Mouse (Mus musculus) forebrain, embryonic 13.5 days (tissue): ENCODE data around the gene M6pr. TPM values are rescaled to one million over a fixed set of nuclear protein-coding genes. Genes with fewer than 3 reads are reported as not detected.

Experiments
- ATAC-seq: fragments of 200-750 bp; cut with Nextera tagmentation; 2 replicates; pipeline ENCODE4 v1.8.0; 2017
- H3K27ac ChIP-seq: fragments of 300-500 bp; sonication (generic); 2 replicates; pipeline ENCODE4 v1.5.1; 2015; ENCODE audit warnings: inconsistent platforms, mild to moderate bottlenecking, moderate library complexity
- H3K27me3 ChIP-seq: fragments of 300-500 bp; sonication (generic); 2 replicates; pipeline ENCODE4 v1.6.1; 2015; ENCODE audit warnings: mild to moderate bottlenecking, inconsistent platforms
- H3K36me3 ChIP-seq: fragments of 300-500 bp; sonication (generic); 2 replicates; pipeline ENCODE4 v1.6.1; 2015; ENCODE audit warnings: mild to moderate bottlenecking, inconsistent platforms; ENCODE audit not compliant: poor library complexity, severe bottlenecking
- H3K4me1 ChIP-seq: fragments of 300-500 bp; sonication (generic); 2 replicates; pipeline ENCODE4 v1.6.1; 2015; ENCODE audit warnings: inconsistent platforms
- H3K4me2 ChIP-seq: fragments of 300-500 bp; sonication (generic); 2 replicates; pipeline ENCODE4 v1.6.1; 2015; ENCODE audit warnings: inconsistent platforms, mild to moderate bottlenecking, moderate library complexity
- H3K4me3 ChIP-seq: fragments of 300-500 bp; sonication (generic); 2 replicates; pipeline ENCODE4 v1.5.1; 2015; ENCODE audit warnings: mild to moderate bottlenecking, inconsistent platforms
- H3K9ac ChIP-seq: fragments of 300-500 bp; sonication (generic); 2 replicates; pipeline ENCODE4 v1.6.1; 2015; ENCODE audit warnings: mild to moderate bottlenecking, inconsistent platforms
- H3K9me3 ChIP-seq: fragments of 300-500 bp; sonication (generic); replicated peaks from 2 replicates; pipeline ENCODE4 v1.6.1; 2016; ENCODE audit warnings: inconsistent platforms
- WGBS: fragments of 180-500 bp; shearing (Covaris S2); methylation state at CpG from one replicate; pipeline ENCODE4 v1.1.7; 2015; 5-methylcytosine and 5-hydroxymethylcytosine counted together
- polyA plus RNA-seq: library from polyadenylated mRNA; unstranded; fragments of >200 nt; fragmentation: Nextera tagmentation; extraction: Ambion mirVana; gene quantifications from 2 replicates; pipeline ENCODE4 v1.2.1, GENCODE M21; 2015

M6pr gene
- polyA plus RNA-seq, 1 experiment from 2014 or later = 58.9 TPM

DNA sequence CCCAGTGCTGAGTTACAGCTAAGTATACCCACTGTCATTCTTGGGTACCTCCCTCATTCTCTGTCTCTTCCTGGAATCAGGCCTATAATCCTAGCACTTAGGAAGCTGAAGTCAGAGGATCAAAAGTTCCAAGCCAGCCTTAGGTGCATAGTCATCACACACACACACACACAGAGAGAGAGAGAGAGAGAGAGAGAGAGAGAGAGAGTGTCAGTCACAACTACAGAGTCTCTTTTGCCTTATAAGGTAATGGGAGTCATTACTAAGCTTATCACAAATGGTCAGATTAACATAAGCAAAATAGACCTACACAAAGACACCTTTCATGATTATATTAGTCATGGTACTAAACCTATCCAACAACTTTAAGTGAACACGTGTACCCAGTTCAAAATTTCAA, 19.2 kb upstream of the M6pr start:
- WGBS = 60% methylated on average over 1 of the region's 1 CpGs
- ATAC-seq = no peak
- H3K9ac ChIP-seq = no peak overlapping the region

DNA sequence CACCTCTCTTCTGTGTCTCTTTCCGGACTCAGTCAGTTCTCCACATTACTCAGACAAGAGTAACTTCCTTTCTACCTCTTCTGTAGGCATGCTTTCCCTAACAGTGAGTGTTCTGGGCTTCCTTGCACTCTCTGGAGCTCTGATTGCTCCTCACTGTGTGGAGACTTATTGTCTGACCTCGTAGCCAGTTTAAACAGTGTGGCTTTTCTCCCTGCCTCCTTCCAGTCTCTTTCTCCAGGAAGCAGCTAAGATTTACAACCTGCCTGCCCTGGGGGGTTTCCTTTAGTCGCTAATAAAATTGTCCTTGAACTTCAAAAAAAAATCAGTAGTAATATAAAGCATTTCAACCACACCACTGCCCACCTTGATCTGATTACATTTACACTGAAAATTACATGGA, 18.3 kb upstream of the M6pr start:
- Histone ChIP-seq H3K4me2 (no peak overlapping the region), H3K4me3 (no peak overlapping the region), H3K36me3 (no peaks in the 10 kb centered on the region), H3K9ac (no peak overlapping the region), H3K27ac (no peak overlapping the region), H3K27me3 (no peaks in the 10 kb centered on the region), H3K9me3 (no peaks in the 10 kb centered on the region), H3K4me1 (0 out of 2 replicates have a peak, but pooled peaks cover 4% of the 10 kb centered on the region)
- 69% methylated on average over 3 of the region's 3 CpGs for WGBS
- ATAC-seq = no peak

More for the DNA sequence above, 19.2 kb upstream of the M6pr start:
- Histone ChIP-seq H3K4me3 (no peak overlapping the region), H3K36me3 (no peaks in the 10 kb centered on the region), H3K27me3 (no peaks in the 10 kb centered on the region), H3K4me2 (no peak overlapping the region), H3K9me3 (no peaks in the 10 kb centered on the region), H3K27ac (no peak overlapping the region), H3K4me1 (0 out of 2 replicates have a peak, but pooled peaks cover 4% of the 10 kb centered on the region)

DNA sequence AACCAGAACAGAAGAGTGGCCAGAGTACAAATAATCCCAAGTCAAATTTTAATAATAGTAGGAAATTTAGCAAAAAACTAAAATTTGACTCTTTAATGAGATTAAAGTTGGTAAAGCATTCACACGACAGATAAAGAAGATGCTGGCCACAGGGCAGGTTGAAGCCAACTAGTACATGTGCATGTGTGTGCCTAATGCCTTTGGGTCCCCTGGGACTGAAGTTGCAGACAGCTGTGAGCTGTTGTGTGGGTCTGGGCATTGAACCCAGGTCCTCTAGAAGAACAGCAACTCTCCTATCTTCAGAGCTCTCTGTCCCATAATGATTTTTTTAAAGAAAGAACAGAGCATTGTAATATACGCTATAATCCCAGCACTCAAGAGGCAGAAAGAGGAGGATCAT, 17.3 kb upstream of the M6pr start:
- Histone ChIP-seq H3K9me3 (no peaks in the 10 kb centered on the region), H3K27ac (no peak overlapping the region), H3K4me3 (no peak overlapping the region), H3K36me3 (no peaks in the 10 kb centered on the region), H3K9ac (no peak overlapping the region), H3K4me1 (0 out of 2 replicates have a peak, but pooled peaks cover 4% of the 10 kb centered on the region), H3K27me3 (no peaks in the 10 kb centered on the region), H3K4me2 (no peak overlapping the region)
- 68% methylated on average over 2 of the region's 2 CpGs for WGBS
- no peak for ATAC-seq

GRCm38 (mm10) chr6:122291735-122292134, 16.8 kb upstream of the M6pr start:
- H3K4me2 ChIP-seq = no peak overlapping the region
- no peak overlapping the region for H3K4me3 ChIP-seq
- WGBS = 76% methylated on average over 3 of the region's 3 CpGs
- no peak overlapping the region for H3K9ac ChIP-seq
- 0 out of 2 replicates have a peak, but pooled peaks cover 5% of the 10 kb centered on the region for H3K4me1 ChIP-seq
- H3K36me3 ChIP-seq = no peaks in the 10 kb centered on the region
- H3K27me3 ChIP-seq = no peaks in the 10 kb centered on the region
- no peaks in the 10 kb centered on the region for H3K9me3 ChIP-seq
- no peak overlapping the region for H3K27ac ChIP-seq
- ATAC-seq = no peak

- no peak overlapping the region for H3K27ac ChIP-seq
- no peak overlapping the region for H3K9ac ChIP-seq
- no peak overlapping the region for H3K4me3 ChIP-seq
- no peaks in the 10 kb centered on the region for H3K36me3 ChIP-seq
- no peak overlapping the region for H3K4me2 ChIP-seq
- no peaks in the 10 kb centered on the region for H3K9me3 ChIP-seq
- 57% methylated on average over 2 of the region's 2 CpGs for WGBS
- 0 out of 2 replicates have a peak, but pooled peaks cover 9% of the 10 kb centered on the region for H3K4me1 ChIP-seq
- ATAC-seq = no peak
- no peaks in the 10 kb centered on the region for H3K27me3 ChIP-seq
Observed at GRCm38 (mm10) chr6:122292184-122292583, 16.3 kb upstream of the M6pr start.

- no peak overlapping the region for H3K27ac ChIP-seq
- WGBS = 93% methylated on average over 8 of the region's 8 CpGs
- 0 out of 2 replicates have a peak, but pooled peaks cover 9% of the 10 kb centered on the region for H3K4me1 ChIP-seq
Observed at GRCm38 (mm10) chr6:122293121-122293520, 15.4 kb upstream of the M6pr start.

GRCm38 (mm10) chr6:122293796-122294195, 14.7 kb upstream of the M6pr start:
- H3K27ac ChIP-seq = no peak overlapping the region
- no peaks in the 10 kb centered on the region for H3K36me3 ChIP-seq
- 0 out of 2 replicates have a peak, but pooled peaks cover 9% of the 10 kb centered on the region for H3K4me1 ChIP-seq
- no peak overlapping the region for H3K9ac ChIP-seq
- H3K27me3 ChIP-seq = no peaks in the 10 kb centered on the region
- H3K4me2 ChIP-seq = no peak overlapping the region
- WGBS = 85% methylated on average over 9 of the region's 9 CpGs
- no peaks in the 10 kb centered on the region for H3K9me3 ChIP-seq
- H3K4me3 ChIP-seq = no peak overlapping the region
- ATAC-seq = no peak

More at GRCm38 (mm10) chr6:122293121-122293520, 15.4 kb upstream of the M6pr start:
- H3K9ac ChIP-seq = no peak overlapping the region
- H3K9me3 ChIP-seq = no peaks in the 10 kb centered on the region
- H3K4me2 ChIP-seq = no peak overlapping the region
- no peak overlapping the region for H3K4me3 ChIP-seq
- no peaks in the 10 kb centered on the region for H3K36me3 ChIP-seq
- ATAC-seq = no peak
- no peaks in the 10 kb centered on the region for H3K27me3 ChIP-seq

- 75% methylated on average over 3 of the region's 3 CpGs for WGBS
- no peak for ATAC-seq
- no peak overlapping the region for H3K4me2 ChIP-seq
- H3K9ac ChIP-seq = no peak overlapping the region
- no peak overlapping the region for H3K4me3 ChIP-seq
- H3K27ac ChIP-seq = no peak overlapping the region
- H3K9me3 ChIP-seq = no peaks in the 10 kb centered on the region
- H3K27me3 ChIP-seq = no peaks in the 10 kb centered on the region
- 0 out of 2 replicates have a peak, but pooled peaks cover 9% of the 10 kb centered on the region for H3K4me1 ChIP-seq
- no peaks in the 10 kb centered on the region for H3K36me3 ChIP-seq
Observed at GRCm38 (mm10) chr6:122294290-122294689, 14.2 kb upstream of the M6pr start.

DNA sequence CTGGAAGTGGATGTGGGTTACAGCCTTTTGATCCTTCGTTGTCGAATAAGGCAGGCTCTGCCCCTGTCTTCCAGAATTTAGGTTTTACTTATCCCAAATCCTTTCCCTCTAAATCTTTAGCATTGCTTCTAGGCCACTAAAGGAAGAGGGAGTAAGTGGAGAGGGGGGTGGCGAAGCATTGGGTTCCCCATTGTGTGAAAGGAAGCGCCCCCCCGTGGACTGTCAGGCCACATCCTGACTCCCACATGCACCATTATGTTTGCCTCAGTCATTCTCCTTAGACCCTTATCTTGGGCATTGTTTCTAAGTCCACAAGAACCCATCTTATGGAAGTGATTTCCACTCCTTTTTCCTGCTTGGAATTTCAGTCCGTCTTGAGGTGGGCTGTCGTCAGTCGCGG, 13.3 kb upstream of the M6pr start:
- Histone ChIP-seq H3K36me3 (no peaks in the 10 kb centered on the region), H3K27me3 (no peaks in the 10 kb centered on the region), H3K9ac (no peak overlapping the region), H3K4me2 (no peak overlapping the region), H3K9me3 (no peaks in the 10 kb centered on the region), H3K4me3 (no peak overlapping the region), H3K4me1 (0 out of 2 replicates have a peak, but pooled peaks cover 9% of the 10 kb centered on the region), H3K27ac (no peak overlapping the region)
- no peak for ATAC-seq
- WGBS = 56% methylated on average over 9 of the region's 9 CpGs

DNA sequence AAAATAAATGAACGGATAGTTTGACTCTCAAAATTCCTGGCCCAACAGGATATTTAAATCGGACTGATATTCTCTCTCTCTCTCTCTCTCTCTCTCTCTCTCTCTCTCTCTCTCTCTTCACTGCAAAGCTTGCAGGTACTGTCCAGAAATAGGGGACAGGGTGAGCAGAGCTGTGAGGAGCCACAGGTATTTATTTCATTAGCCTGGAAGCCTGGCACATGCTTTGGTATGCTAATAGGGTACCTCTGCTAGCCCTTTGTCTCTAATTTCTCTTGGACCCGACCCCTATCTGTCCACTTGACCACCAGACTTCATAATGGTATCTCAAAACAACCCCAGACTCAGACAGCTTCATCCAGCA, 11.6 kb upstream of the M6pr start:
- peak; percentile 65; the same call in 1 of the 2 replicates for ATAC-seq
- H3K4me2 ChIP-seq = peak overlapping the region; percentile 68
- H3K4me1 ChIP-seq = 0 out of 2 replicates have a peak, but pooled peaks cover 9% of the 10 kb centered on the region
- no peaks in the 10 kb centered on the region for H3K9me3 ChIP-seq
- H3K27me3 ChIP-seq = no peaks in the 10 kb centered on the region
- peak overlapping the region; percentile 83 for H3K27ac ChIP-seq
- WGBS = 38% methylated on average over 3 of the region's 3 CpGs
- peak overlapping the region; percentile 51 for H3K4me3 ChIP-seq
- H3K36me3 ChIP-seq = no peaks in the 10 kb centered on the region
- H3K9ac ChIP-seq = peak overlapping the region; percentile 74

DNA sequence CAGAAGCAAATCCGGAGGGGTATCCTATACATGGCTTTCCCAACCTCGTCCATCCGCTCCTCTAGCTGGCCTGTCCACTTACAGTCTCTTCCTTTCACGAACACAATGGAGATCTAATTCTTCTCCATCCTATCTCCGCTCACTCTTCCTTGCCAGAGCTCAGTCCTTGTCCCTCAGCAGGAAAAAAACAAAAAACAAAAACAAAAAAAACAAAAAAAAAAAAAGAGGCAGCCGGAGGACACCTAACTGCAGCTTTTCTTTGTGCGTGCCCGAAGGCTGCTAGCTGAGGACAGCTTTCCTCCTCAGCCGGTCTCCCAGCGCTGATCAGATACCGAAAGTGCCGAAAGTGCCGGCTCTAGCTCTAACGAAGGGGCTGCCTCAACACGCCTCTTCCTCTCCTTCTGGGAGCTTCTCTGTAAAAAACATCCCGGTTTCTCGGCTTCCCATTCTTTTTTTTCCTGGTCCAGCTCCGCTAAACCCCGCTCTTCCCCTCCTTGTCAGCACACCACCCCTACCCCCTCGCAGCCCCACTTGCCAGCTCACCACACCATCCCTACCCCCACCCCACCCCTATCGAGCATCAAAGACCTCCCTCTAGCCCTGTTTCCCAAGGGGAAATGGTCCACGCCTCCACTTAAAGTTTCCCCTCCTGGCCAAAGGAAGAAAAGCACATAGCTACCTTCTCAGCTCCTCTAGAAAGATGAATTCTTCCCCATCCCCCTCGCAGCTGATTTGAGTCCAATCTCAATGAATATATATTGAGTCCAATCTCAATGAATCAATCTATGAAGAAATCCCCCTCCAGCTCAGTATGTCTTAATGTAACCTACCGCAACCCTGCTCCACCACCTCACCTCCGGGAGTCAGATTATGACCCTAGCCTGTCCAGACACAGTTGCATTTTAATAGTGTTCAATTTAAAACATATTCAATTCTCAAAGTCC, 11.0 kb upstream of the M6pr start:
- peak overlapping the region; percentile 51 for H3K4me3 ChIP-seq
- H3K9me3 ChIP-seq = no peaks in the 10 kb centered on the region
- H3K9ac ChIP-seq = peak overlapping the region; percentile 74
- H3K36me3 ChIP-seq = no peaks in the 10 kb centered on the region
- 5% methylated on average over 24 of the region's 25 CpGs for WGBS
- peak; percentile 85 for ATAC-seq
- H3K4me1 ChIP-seq = 0 out of 2 replicates have a peak, but pooled peaks cover 5% of the 10 kb centered on the region
- H3K27ac ChIP-seq = peak overlapping the region; percentile 83
- no peaks in the 10 kb centered on the region for H3K27me3 ChIP-seq
- H3K4me2 ChIP-seq = peak overlapping the region; percentile 68

- Histone ChIP-seq H3K4me3 (no peak overlapping the region; the same call in 1 of the 2 replicates), H3K4me1 (0 out of 2 replicates have a peak, but pooled peaks cover 5% of the 10 kb centered on the region), H3K4me2 (0 out of 2 replicates have a peak overlapping the region, but pooled peaks have one; percentile 68), H3K27ac (no peak overlapping the region; the same call in 1 of the 2 replicates), H3K9ac (no peak overlapping the region), H3K9me3 (no peaks in the 10 kb centered on the region), H3K36me3 (no peaks in the 10 kb centered on the region), H3K27me3 (no peaks in the 10 kb centered on the region)
- peak; percentile 44 for ATAC-seq
- 41% methylated on average over 3 of the region's 4 CpGs for WGBS
Observed at GRCm38 (mm10) chr6:122298223-122298609, 10.3 kb upstream of the M6pr start.
